Mouse (Mus musculus) brain, adult 2 months (tissue): ENCODE results near the gene Rasa4.
"Not testable (repeated sequence)": the region's sequence is repeated elsewhere in the genome, so short reads cannot be mapped to it uniquely, and the experiment has no call there.

Experiments
- DNase-seq: peaks from one replicate; pipeline ENCODE4 v3.0.0; 2011; ENCODE audit warnings: low read depth, low spot score

Rasa4 gene

DNA sequence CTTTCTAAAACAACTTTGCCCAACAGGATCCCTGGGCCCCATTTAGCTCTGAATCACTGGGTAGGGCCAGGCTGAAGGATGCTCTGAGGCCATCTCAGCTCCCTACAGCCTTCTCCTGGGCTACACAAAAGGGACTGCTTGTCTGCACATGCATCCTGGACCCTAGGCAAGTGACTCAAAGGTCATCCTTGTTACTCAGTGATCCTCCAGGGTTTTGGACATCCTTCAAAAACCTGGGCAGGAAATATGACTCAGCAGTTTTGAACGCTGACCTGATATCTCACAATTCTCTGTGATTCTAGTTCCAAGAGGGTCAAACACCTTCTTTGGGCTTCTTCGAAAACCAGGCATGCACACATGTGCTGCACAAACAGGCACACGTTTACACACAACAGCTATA lies 25.3 kb downstream of the Rasa4 start:
- DNase-seq, result no peak

DNA sequence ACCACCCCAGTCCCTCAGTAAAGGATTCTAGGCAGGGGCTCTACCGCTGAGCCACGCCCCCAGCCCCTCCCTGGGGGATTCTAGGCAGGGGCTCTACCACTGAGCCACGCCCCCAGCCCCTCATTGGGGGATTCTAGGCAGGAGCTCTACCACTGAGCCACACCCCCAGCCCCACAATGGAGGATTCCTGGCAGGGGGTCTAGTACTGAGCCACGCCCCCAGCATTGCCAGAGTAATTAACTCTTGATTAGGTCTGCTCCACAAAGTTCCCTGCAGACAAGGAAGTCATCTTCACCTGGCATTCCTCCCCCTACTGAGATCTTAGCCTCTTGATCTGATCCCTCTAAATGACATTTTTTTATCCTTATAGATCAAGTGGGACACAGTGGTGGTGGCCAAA lies 29.8 kb downstream of the Rasa4 start:
- not testable (repeated sequence) for DNase-seq

DNA sequence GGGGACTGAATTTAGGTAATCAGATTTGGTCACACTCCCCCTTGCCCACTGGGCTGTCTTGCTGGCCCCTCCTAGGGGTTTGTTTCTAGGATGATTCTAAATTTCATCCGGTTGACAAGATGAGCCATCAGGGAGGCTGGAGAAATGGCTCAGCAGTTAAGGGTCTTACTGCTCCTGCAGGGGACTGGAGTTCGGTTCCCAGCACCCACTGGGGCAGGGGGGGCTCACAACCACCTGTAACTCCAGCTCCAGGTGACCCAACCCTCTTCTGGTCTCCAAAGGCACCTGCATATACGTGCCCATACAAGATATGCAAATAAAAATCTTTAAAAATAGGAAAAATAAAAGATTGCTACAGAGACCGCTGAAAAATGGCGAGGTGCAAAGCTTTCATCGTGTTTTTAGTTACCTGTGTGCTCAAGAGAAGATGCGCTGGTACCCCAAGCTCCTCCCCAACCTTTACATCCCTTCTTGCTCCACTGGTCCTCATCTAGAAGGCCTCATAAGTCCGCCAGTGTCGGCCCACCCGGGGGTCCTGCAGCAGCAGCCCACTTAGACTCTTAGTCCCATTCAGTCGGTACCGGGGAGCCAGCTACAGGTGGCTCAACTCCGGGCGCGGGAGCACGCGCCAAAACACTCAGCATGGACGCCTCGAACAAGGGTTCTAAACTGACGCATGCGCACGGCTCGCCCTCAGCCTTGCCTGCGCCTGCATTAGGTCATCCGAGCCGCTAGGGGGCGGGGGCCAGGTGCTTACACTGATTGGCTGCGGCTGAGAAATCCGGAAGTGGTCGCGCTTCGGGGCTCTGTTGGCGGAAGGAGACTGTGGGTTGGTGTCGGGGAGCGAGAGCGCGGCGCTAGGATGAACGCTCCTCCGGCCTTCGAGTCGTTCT lies 32.4 kb downstream of the Rasa4 start, which contains the start of gene Polr2j:
Polr2j (plus strand) TSS at position 741 of the 893 bp plus-strand sequence.
- peak; percentile 98 for DNase-seq

DNA sequence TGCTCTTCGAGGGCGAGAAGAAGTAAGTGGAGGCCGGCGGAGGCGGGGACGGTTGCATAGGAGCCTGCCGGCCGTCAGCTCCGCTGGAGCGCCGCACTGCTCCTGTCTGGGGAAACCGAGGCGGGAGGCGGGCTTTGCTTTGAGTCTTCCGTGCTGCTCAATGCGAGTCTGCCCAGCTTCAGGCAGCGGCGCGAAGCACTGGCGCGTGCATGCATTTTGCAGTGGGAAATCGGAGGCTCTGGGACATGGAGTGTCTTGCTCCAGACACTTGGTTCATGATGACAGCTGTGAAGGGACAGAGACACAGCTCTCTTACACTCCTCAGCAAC lies 33.0 kb downstream of the Rasa4 start:
- no peak for DNase-seq

DNA sequence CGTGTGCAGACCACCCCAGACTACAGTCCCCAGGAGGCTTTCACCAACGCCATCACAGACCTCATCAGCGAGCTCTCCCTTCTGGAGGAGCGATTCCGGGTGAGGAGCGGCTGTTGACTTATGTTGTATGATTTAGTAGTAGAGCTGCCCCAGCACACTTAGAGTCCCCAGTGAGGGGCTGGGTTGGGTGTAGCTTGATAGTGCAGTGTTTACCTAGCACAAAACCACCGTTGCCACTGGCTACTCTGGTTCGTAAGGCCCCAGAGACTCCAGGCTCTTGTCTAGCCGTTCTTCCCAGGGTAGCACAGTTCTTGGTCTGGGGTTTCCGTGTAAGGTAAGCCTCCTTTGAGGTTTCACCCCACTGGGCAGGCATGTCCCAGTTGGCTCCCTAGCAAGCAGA lies 38.4 kb downstream of the Rasa4 start:
- no peak for DNase-seq

DNA sequence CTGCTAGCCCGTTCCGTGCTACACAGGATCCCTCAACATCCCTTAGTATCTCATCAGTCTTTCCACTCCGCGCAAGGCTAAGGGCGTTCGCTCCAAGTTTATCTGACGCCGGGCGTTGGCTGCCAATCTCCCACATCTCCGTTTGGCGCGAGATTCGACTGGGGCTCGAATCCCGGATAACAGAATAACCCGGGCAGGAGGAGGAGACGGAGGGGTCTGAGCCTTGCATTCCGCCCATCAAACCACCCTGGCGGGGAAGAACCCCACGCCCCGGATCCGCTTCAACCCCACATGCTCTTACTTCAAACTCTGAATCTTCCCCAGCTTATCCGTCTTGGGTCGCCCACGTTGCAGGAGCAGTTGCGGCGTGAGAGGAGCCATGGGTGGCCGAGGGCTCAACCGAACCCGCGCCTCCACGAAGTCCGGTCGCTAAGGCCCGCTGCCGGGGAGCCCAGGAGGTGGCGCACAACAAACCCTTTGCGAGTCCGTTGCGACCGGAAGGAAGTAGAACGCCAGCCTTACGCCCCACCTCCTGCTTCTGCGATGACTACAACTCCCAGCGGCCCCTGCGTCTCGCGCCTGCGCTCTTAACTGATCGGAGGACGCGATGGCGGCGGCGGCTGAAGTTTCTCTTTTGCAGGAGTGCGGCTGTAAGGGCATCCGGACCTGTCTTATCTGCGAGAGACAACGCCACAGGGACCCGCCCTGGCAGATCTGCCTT lies 52.0 kb downstream of the Rasa4 start, which contains the start of the genes Lrwd1 and Alkbh4:
Lrwd1 (minus strand) TSS at position 504 of the 721 bp plus-strand sequence.
Alkbh4 (plus strand) TSS at position 576 of the 721 bp plus-strand sequence.
- peak; percentile 99 for DNase-seq

DNA sequence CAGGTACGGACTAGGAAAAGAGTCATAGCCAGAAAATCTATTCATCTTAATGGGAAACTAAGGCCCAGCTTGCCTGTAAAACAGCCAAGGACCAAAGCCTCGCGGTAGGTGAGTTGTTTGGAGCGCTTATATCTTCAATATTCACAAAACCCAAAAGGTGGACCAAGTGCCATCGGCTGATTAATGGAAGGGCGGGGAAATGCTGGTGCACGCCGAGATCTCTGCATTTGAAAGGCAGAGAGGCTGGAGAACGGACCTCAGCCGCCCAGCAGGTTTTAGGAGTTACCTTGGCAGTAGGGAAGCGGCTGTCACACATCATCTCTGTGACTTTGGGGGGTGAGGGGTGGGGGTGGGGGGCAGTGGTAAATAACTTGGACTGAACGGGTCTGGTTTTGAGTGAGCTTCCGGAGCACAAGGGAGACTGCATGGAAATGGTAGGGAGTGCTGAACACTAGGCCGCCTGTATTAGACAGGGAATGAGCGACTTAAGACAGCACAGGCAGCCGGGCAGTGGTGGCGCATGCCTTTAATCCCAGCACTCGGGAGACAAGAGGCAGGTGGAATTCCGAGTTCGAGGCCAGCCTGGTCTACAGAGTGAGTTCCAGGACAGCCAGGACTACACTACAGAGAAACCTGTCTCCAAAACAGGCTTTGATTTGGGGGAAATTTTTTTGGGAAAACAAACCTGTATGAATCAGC lies 52.7 kb downstream of the Rasa4 start:
- peak; percentile 17 for DNase-seq

DNA sequence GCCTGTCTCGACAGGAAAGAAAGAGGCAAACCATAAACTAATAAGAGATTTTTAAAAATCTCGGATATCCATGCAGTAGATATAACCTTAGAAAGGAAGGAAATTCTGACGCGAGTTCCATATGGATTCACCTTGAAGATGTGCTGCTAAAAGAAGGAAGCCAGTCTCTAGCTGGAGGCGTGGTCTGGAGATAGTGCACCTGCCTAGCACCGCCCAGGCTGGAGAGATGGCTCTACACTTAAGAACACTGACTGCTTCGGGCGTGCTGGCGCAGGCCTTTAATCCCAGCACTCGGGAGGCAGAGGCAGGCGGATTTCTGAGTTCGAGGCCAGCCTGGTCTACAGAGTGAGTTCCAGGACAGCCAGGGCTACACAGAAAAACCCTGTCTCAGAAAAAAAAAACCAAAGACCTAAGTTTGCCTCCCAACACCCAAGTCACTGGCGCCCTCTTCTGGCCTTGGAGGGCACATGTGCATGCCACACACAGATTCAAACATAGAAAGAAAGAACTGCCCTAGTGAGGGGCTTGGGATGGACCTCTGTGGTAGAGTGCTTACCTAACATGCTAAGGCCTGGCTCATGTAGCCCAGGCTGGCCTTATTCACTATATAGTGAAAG lies 54.0 kb downstream of the Rasa4 start:
- peak; percentile 62 for DNase-seq

DNA sequence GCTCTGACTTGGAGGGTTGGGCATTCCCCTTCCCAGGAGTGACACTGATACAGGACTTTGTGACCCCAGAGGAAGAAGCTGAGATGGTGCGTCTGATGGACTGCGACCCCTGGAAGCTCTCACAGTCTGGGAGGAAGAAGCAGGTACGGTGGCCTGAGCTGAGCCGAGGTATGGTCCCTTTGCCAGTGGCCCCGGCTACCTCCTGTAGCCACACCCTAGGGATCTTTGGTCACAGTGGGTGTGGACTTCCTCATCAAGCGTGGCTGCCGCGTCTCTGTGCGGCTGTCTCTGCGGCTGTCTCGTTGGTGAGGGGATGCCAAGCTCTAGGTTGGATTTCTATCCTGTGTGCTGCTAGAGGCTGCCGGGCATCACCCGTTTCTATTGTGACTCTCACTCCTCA lies 55.7 kb downstream of the Rasa4 start:
- DNase-seq, result no peak

DNA sequence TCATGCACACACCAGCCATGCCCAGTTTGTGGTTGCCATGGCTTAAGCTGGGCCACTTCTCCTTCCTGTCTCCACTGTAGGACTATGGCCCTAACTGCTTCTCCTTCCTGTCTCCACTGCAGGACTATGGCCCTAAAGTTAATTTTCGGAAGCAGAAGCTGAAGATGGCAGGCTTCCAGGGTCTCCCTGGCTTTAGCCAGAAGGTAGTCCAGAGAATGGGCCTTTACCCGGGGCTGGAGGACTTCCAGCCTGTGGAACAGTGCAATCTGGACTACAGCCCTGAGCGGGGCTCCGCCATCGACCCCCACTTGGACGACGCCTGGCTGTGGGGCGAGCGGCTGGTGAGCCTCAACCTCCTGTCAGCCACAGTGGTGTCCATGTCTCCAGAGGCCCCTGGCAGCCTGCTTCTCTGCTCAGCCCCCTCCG lies 56.4 kb downstream of the Rasa4 start:
- DNase-seq, result peak; percentile 50

DNA sequence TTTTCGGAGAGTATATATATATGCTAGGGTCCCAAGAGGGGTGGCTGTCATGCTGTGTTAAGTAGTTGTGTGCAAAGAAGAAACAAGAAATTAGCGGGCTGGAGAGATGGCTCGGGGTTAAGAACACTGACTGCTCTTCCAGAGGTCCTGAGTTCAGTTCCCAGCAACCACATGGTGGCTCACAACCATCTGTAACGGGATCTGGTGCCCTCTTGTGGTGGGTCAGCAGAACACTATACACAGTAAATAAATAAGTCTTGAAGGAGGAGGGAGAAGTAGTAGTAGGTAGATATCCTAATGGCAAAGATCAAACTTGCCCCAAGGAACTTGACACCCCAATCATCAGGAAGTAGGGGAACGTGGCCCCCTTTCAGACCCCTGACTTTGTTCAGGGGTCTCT lies 59.0 kb downstream of the Rasa4 start:
- DNase-seq, result no peak

DNA sequence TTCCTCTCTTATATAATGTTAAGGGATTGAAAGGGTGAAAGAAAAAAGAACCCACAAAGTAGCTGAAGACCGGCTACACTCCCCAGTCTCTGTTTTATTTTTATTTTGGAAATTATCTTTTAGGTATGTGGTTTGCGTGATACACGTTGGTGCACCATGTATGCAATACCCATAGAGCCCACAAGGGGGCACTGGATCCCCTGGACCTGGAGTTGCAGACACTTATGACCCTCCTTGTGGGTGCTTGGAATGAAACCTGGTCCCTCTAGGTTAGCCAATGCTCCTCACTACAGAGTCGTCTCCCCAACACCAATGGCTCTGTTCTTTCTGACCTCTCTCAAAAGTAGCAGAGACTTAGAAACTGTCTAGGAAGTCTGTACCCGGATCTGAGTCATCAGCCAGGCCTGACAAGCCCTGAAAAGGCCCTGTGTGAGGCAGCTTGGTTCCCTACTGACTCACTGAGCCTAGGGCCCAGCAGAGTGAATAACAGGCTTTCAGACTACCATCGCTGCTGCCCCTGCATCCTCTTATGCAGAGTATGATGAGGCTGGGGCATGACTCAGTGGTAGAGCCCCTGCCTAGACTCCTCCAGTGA lies 59.5 kb downstream of the Rasa4 start:
- DNase-seq, result no peak

DNA sequence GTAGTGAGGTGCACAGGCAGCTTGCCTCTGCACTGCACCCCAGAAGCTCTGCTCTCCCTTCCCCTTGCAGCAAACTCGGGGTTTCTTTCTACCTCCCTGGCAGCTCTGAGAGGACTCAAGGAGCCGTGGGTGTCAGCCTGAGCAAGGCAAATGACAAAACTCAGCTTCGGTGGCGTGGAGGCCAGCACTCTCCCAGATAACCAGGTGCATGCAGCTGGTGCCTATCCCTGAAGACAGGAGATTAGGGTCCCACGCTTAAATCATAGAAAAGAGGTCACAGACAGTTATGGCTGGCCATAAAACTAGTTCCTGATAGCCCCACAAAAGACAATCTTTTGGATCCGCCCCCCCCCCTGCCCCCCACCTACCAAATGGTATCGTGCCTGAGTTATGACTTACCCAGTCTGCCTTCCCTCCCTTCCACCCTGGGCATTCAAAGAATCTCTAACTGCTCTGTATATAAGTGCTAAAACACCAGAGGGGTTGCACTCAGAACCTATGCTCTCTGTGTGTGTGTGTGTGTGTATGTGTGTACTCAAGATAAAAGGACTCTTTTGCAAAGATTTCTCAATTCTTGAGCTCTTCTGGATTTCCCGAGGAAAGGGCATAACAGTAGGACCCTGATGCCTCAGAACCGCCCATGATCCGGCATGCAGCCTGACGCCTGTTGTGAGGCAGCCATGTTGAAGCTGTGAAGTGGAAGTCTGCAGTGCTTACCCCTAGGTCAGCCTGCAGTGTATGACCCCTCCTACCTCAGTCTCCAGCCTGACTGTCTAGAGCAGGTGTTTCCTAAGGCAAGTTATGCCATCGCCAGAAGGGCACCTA lies 61.1 kb downstream of the Rasa4 start:
- DNase-seq, result no peak

DNA sequence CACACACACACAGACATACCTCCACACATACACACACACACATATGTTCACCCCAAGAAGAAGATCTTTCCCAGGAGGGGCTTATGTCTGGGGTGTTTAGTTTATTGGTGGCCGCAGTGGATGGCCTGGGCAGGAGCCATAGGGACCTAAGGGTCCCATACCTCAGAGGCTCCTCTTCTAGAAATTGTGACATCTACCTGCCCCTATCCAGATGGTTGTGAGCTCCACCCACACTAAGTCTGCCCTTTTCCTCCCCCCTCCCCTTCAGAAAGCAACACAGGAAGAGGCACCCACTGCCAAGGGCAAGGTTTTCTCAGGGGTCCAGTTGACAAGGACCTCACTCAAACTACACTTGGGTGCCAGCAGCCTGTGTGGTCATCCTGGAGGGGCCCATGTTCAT lies 63.2 kb downstream of the Rasa4 start:
- no peak for DNase-seq

DNA sequence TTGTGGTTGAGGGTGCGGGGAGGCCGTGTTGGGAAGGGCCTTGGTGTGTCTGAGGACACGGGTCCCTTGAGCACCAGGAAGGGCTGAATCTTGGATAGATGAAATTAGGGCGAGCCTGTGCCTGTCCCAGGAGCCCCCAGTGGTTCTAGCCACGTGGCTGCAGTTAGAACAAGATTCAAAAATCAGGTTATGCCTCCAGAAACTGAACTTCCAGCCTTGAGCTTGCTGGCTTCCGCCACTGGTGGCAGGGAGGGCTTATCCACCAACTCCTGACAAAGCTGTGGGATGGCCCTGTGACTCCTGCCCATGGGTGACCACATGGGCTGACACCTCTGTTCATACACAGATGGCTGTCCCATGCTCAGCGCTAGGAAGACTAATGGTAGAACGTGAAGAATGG lies 64.0 kb downstream of the Rasa4 start:
- no peak for DNase-seq

DNA sequence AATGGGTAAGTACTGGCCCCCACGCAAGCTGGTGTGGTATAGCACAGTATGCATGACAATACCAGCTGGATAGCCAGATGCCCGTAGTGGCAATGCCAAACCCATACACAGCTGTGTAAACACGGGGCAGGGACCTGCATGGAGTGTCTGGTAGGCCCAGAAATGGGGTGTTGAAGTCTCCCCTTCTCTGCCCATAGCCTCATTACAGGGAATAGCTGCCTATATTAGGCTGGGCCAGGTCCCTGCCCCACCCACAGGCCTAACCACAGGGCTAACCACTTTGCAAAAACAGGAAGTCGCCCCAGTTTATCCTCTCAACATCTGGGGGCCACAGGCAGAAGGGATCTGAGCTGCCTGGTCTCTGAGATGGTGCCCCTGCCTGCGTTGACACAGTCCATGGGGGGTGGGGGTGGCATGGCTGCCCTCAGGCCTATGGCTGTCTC lies 65.4 kb downstream of the Rasa4 start:
- DNase-seq, result not testable (repeated sequence)

DNA sequence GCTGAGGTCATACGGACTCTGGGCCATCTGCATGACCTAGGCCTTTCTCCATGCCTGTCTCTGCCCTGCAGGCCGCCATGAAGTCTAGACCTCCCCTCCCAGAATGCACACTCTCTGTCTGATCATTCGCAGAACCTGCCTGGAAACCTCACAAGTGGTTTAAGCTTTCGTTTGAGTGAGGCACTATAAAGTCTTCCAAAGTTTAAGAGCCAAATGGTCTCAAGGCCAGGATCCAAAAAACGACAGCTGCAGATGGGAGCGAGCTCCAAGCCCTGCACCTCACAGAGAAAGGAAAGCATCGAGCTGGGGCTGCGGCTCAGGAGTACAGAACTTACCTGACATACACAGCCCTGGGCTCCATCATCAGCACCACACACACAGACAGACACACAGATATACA lies 68.6 kb downstream of the Rasa4 start:
- no peak for DNase-seq

DNA sequence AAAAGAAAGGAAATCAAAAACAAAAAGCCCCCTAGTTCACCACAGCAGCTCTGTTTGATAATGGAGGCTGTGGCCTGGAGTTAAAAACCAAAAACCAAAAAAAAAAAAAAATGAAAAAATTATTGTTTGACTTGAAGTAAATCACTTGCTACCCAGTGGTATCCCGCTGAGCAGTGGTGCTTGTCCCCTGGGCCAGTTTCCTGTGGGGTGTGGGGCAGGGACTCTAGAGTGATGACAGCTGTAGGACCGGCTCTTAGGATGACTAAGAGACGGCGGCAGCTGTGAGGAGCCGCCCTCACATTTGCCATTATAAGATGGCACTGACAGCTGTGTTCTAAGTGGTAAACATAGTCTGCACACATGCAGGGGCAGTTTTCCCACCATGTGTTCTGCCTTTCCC lies 71.7 kb downstream of the Rasa4 start:
- peak; percentile 39 for DNase-seq

DNA sequence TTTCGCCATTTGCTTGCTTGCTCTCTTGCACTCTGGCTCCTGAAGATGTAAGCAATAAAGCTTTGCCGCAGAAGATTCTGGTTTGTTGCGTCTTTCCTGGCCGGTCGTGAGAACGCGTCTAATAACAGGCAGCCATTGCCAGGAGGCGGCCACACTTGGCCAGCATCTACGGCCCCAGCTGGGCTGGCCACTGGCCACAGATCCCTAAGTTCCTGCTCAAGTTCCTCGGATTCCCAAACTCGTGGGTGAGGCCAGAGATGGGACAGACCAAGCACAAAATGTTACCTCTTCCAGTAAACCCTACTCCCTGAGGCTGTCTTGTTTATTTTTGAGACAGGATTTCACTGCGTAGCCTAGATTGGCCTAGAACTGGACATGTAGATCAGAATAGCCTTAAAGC lies 76.4 kb downstream of the Rasa4 start:
- not testable (repeated sequence) for DNase-seq
